Mouse (Mus musculus) layer of hippocampus, postnatal 14 days (tissue): ENCODE data around the gene Smpd4. TPM values are rescaled to one million over a fixed set of nuclear protein-coding genes. Genes with fewer than 3 reads are reported as not detected.

ENCODE experiments used
- DNase-seq, 2 experiments: peaks; one replicate each; pipeline ENCODE4 v3.0.0; 2021 to 2022; ENCODE audit warnings: low spot score in 2 of 2, mixed read lengths in 1 of 2
- total RNA-seq, 2 experiments: library from RNA; stranded (reverse); gene quantifications; 2 replicates each; pipeline ENCODE4 v1.2.3; 2021

Smpd4 gene
- total RNA-seq, 2 experiments from 2014 or later: 37.9 to 42.2 TPM

- no peak for DNase-seq
These were observed 18.5 kb downstream of the Smpd4 start for GRCm38 (mm10) chr16:17637610-17638009.

- DNase-seq: no peak
These were observed 19.0 kb downstream of the Smpd4 start for GRCm38 (mm10) chr16:17638036-17638628.

GRCm38 (mm10) chr16:17639081-17639480, 19.9 kb downstream of the Smpd4 start:
- DNase-seq: no peak

- no peak for DNase-seq
These were observed 20.8 kb downstream of the Smpd4 start for GRCm38 (mm10) chr16:17639951-17640350.

- DNase-seq: no peak
These were observed 21.6 kb downstream of the Smpd4 start for GRCm38 (mm10) chr16:17640706-17641105.

- no peak for DNase-seq
These were observed 22.1 kb downstream of the Smpd4 start for GRCm38 (mm10) chr16:17641301-17641700.

- DNase-seq: peak; percentile 42 to 59
These were observed 23.2 kb downstream of the Smpd4 start for GRCm38 (mm10) chr16:17642311-17642710.

GRCm38 (mm10) chr16:17643437-17643990, 24.4 kb downstream of the Smpd4 start:
- no peak for DNase-seq

GRCm38 (mm10) chr16:17646310-17647114, 27.4 kb downstream of the Smpd4 start, which contains the start of gene Ccdc74a:
TSS of gene Ccdc74a (plus strand) at chr16:17646470.
- peak; percentile 68 to 76 for DNase-seq

GRCm38 (mm10) chr16:17647156-17647555, 28.0 kb downstream of the Smpd4 start:
- DNase-seq: no peak

- DNase-seq: no peak
These were observed 28.6 kb downstream of the Smpd4 start for GRCm38 (mm10) chr16:17647566-17648340.

GRCm38 (mm10) chr16:17649925-17650605, 30.9 kb downstream of the Smpd4 start:
- DNase-seq: peak in 1 of 2 experiments; percentile 28

- DNase-seq: no peak
These were observed 31.6 kb downstream of the Smpd4 start for GRCm38 (mm10) chr16:17650711-17651110.

- DNase-seq: no peak
These were observed 33.5 kb downstream of the Smpd4 start for GRCm38 (mm10) chr16:17652607-17653006.

GRCm38 (mm10) chr16:17653601-17654000, 34.4 kb downstream of the Smpd4 start:
- DNase-seq: no peak

GRCm38 (mm10) chr16:17654188-17654795, 35.1 kb downstream of the Smpd4 start:
- no peak for DNase-seq

GRCm38 (mm10) chr16:17656212-17656871, 37.2 kb downstream of the Smpd4 start:
- DNase-seq: no peak

GRCm38 (mm10) chr16:17665568-17665967, 46.4 kb downstream of the Smpd4 start:
- DNase-seq: no peak

GRCm38 (mm10) chr16:17669886-17670285, 50.7 kb downstream of the Smpd4 start:
- no peak for DNase-seq
